Mouse (Mus musculus) olfactory bulb, adult 2 months (tissue): ENCODE data around the gene Rnf43.

Source experiments
- CTCF ChIP-seq: fragments of 200-500 bp; IDR thresholded peaks from 2 replicates; pipeline ENCODE4 v1.5.1; 2012; ENCODE audit warnings: low read depth, mild to moderate bottlenecking, low read length, moderate library complexity; ENCODE audit not compliant: insufficient read depth
- POLR2A ChIP-seq: fragments of 200-500 bp; IDR thresholded peaks from 2 replicates; pipeline ENCODE4 v1.6.1; 2012; ENCODE audit warnings: mild to moderate bottlenecking, low read depth, low read length, moderate library complexity; ENCODE audit not compliant: insufficient read depth

GRCm38 (mm10) chr11:87735691-87736090 is 73.2 kb downstream of the Rnf43 start:
- TF ChIP-seq CTCF (no peak), POLR2A (no peak)
